Mouse (Mus musculus) ES-E14 (cell line): ENCODE results near the gene Atp6v0b. TPM values are rescaled to one million over a fixed set of nuclear protein-coding genes. Genes with fewer than 3 reads are reported as not detected.

Experiments
- DNase-seq: peaks from one replicate; pipeline ENCODE4 v3.0.0-alpha.2; 2013; ENCODE audit warnings: low read depth, low spot score
- H3K27ac ChIP-seq: 2 replicates; pipeline ENCODE4 v1.5.1; 2012; ENCODE audit warnings: low read depth, mild to moderate bottlenecking, low read length, moderate library complexity, mixed read lengths; ENCODE audit not compliant: poor library complexity, insufficient read depth, severe bottlenecking
- H3K36me3 ChIP-seq: 2 replicates; pipeline ENCODE4 v1.6.1; 2012; ENCODE audit warnings: mild to moderate bottlenecking, low read length, moderate library complexity, mixed read lengths; ENCODE audit not compliant: control insufficient read depth, poor library complexity, insufficient read depth, severe bottlenecking
- H3K4me1 ChIP-seq, 2 experiments: fragments of 150-350 bp in 1 of 2; sonication (generic) in 1 of 2; 2 replicates each; pipeline ENCODE4 v1.6.1; 2012; ENCODE audit warnings: low read length in 2 of 2, mild to moderate bottlenecking in 1 of 2, mixed read lengths in 1 of 2; ENCODE audit not compliant: control insufficient read depth in 2 of 2, insufficient read depth in 2 of 2, poor library complexity in 1 of 2
- H3K4me3 ChIP-seq, 2 experiments: fragments of 150-350 bp in 1 of 2; sonication (generic) in 1 of 2; 2 replicates each; pipeline ENCODE4 v1.5.1; 2012; ENCODE audit warnings: low read length in 2 of 2, low read depth in 1 of 2, mild to moderate bottlenecking in 1 of 2, mixed read lengths in 1 of 2; ENCODE audit not compliant: insufficient read depth in 1 of 2, poor library complexity in 1 of 2, severe bottlenecking in 1 of 2
- H3K9ac ChIP-seq: 2 replicates; pipeline ENCODE4 v1.6.1; 2012; ENCODE audit warnings: low read depth, mild to moderate bottlenecking, low read length, mixed read lengths; ENCODE audit not compliant: poor library complexity, insufficient read depth, severe bottlenecking
- H3K9me3 ChIP-seq: fragments of 150-350 bp; sonication (generic); 2 replicates; pipeline ENCODE4 v1.6.1; 2012; ENCODE audit warnings: low read depth, mild to moderate bottlenecking, low read length; ENCODE audit not compliant: control insufficient read depth, insufficient read depth
- CHD2 ChIP-seq: IDR thresholded peaks from 2 replicates; pipeline ENCODE4 v1.6.1; 2014; ENCODE audit warnings: mild to moderate bottlenecking, low read depth, low read length, inconsistent platforms
- HCFC1 ChIP-seq: IDR thresholded peaks from 2 replicates; pipeline ENCODE4 v1.6.1; 2012; ENCODE audit warnings: low read length, inconsistent platforms, borderline replicate concordance; ENCODE audit not compliant: insufficient read depth
- MAFK ChIP-seq: IDR thresholded peaks from 2 replicates; pipeline ENCODE4 v1.6.1; 2014; ENCODE audit warnings: mild to moderate bottlenecking, low read depth, low read length, inconsistent platforms; ENCODE audit not compliant: insufficient read depth
- ZC3H11A ChIP-seq: IDR thresholded peaks from 2 replicates; pipeline ENCODE4 v1.6.1; 2012; ENCODE audit warnings: low read depth, mild to moderate bottlenecking, inconsistent platforms, low read length, borderline replicate concordance
- ZNF384 ChIP-seq: IDR thresholded peaks from 2 replicates; pipeline ENCODE4 v1.6.1; 2012; ENCODE audit warnings: low read depth, low read length, inconsistent platforms
- in situ Hi-C, 2 experiments: fragments of 600-800 bp; cut with MboI; formaldehyde crosslinking; loops; one replicate each; pipeline ENCODE4 v1.15.1; 2025; ENCODE audit warnings: low sequenced_read_pairs in 2 of 2, inconsistent platforms in 1 of 2; ENCODE audit not compliant: unreplicated experiment in 2 of 2
- total RNA-seq: library from RNA; depleted of rRNA; stranded (reverse); fragments of 300-350 nt; gene quantifications from 2 replicates; pipeline ENCODE4 v1.2.3, GENCODE M21; 2012

Atp6v0b gene
- total RNA-seq, 1 experiment: 267 TPM

GRCm38 (mm10) chr4:117917402-117917801 is 30.3 kb upstream of the Atp6v0b start:
- Histone ChIP-seq H3K4me1 (peaks cover 0 to 10% of the 10 kb centered on the region in 2 experiments; a peak in 2 of 4 replicates), H3K27ac (no peak overlapping the region), H3K4me3 (no peak overlapping the region), H3K9me3 (no peaks in the 10 kb centered on the region), H3K36me3 (no peaks in the 10 kb centered on the region), H3K9ac (no peak overlapping the region)
- in situ Hi-C loops: no loop called here
- TF ChIP-seq HCFC1 (no peak), ZNF384 (no peak), MAFK (no peak), CHD2 (no peak), ZC3H11A (no peak)
- DNase-seq: no peak

- peaks cover 0 to 10% of the 10 kb centered on the region in 2 experiments; a peak in 2 of 4 replicates for H3K4me1 ChIP-seq
- no peak overlapping the region for H3K4me3 ChIP-seq
- DNase-seq: no peak
- no peak overlapping the region; the same call in 1 of the 2 replicates for H3K9ac ChIP-seq
- H3K36me3 ChIP-seq: peaks cover 8% of the 10 kb centered on the region
- TF ChIP-seq ZNF384: no peak
- TF ChIP-seq HCFC1: no peak
- TF ChIP-seq CHD2: no peak
- TF ChIP-seq MAFK: no peak
- no peak for TF ChIP-seq ZC3H11A
- no peak overlapping the region for H3K27ac ChIP-seq
- in situ Hi-C loops: no loop called here
- H3K9me3 ChIP-seq: no peaks in the 10 kb centered on the region
These were observed 29.3 kb upstream of the Atp6v0b start for GRCm38 (mm10) chr4:117916386-117916785.

DNA sequence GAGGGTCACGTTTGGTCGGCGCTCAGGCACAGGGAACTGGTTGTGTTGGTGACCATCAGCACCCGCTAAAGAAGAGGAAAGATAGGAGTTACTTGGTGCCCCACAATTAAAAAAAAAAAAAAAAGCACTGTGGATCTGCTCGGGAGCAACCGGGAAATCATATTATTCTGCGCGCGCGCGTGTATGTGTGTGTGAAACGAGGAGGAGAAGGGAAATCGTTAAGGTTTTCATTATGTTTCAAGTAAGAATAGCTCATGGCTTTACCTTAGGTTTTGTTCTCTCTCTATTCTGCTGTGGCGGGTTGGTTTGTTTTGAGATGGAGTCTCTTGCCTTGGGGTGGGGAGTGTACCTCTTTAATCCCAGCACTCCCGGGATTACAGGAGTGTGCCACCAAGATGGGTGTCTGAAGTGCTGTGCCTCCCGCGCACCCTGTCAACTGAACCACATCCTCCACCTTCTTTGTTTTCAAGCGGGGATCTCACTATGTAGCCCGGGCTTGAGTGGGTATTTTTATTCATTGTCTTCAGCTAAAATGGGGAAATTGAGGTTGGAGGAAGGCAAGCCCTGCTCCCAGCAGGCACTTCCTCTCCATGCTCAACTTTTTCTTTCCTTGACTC is 28.5 kb upstream of the Atp6v0b start:
- in situ Hi-C loops: no loop called here
- no peak for DNase-seq

GRCm38 (mm10) chr4:117914591-117915442 is 27.7 kb upstream of the Atp6v0b start, which contains the start of gene Ipo13:
Ipo13 (minus strand) TSS chr4:117914999.
- H3K4me3 ChIP-seq: peak within 1 kb of the TSS; percentile 69 to 91
- in situ Hi-C loops: no loop called here

More for the DNA sequence above, 28.5 kb upstream of the Atp6v0b start:
- Histone ChIP-seq H3K4me3 (peak overlapping the region; percentile 69 to 91), H3K9ac (peak overlapping the region; percentile 86), H3K4me1 (peaks cover 0 to 10% of the 10 kb centered on the region in 2 experiments; a peak in 2 of 4 replicates), H3K9me3 (no peaks in the 10 kb centered on the region), H3K27ac (peak overlapping the region; percentile 41; the same call in 1 of the 2 replicates), H3K36me3 (peaks cover 12% of the 10 kb centered on the region)
- TF ChIP-seq MAFK: no peak
- TF ChIP-seq ZNF384: no peak
- no peak for TF ChIP-seq HCFC1
- TF ChIP-seq CHD2: no peak
- no peak for TF ChIP-seq ZC3H11A

More at GRCm38 (mm10) chr4:117914591-117915442, 27.7 kb upstream of the Atp6v0b start, which contains the start of gene Ipo13:
- Histone ChIP-seq H3K27ac (peak within 1 kb of the TSS; percentile 89), H3K36me3 (peaks cover 12% of the 10 kb centered on the region), H3K4me1 (peaks cover 0 to 10% of the 10 kb centered on the region in 2 experiments; a peak in 2 of 4 replicates), H3K9ac (peak within 1 kb of the TSS; percentile 95), H3K9me3 (no peaks in the 10 kb centered on the region)
- TF ChIP-seq ZNF384 (no peak), HCFC1 (peak; percentile 97)
- peak; percentile 90 for DNase-seq
